Mouse (Mus musculus) lung, postnatal 10 days (tissue): Measurements from ENCODE around the gene Pprc1.

Experiments
- DNase-seq: peaks from one replicate; pipeline ENCODE4 v3.0.0; 2021

The Pprc1 gene

DNA sequence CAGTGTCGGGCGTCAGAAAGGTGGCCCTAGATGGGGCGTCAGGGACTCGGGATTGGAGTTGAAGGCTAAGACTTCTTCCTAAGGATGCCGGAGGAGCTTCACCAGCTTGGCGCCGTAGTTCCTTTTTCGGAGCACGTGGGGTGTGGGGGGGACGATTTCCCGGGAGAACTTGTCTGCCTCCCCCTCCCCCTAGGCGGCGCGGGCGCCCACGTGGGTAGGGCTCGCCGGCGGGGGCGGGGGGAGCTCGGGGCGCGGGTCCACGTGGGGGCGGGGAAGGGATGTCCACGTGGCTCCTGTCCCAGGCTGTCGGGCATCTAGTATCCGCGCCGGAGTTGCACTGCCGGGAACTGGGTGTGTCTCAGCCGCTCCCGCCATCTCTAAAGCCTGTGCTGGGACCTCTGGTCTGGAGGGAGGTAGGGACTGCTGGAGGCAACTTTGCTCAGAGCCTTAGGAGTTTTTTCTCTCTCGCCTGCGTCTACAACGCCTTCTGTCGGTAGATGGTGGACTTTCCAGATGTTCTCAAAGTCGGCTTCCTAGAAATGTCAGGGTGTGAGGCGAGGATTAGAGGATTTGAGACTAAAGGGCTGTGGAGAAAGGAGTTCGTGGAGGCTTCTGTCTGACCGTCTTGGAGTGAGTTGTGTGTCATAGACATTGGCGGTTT lies 12.4 kb downstream of the Pprc1 start:
- peak; percentile 88 for DNase-seq

DNA sequence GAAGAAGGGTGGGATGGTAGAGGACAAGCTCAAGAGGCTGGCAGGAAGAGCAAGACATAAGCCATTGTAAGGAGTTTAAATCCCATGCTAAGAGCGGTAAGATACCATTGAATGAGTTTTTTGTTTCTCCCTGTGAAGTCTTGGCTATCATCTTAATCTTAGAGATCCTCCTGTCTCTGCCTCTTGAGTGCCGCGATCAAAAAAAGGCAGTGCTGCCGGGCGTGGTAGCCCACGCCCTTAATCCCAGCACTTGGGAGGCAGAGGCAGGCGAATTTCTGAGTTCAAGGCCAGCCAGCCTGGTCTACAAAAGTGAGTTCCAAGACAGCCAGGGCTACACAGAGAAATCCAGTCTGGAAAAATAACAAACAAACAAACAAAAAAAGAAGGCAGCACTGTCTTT lies 13.8 kb downstream of the Pprc1 start:
- no peak for DNase-seq

DNA sequence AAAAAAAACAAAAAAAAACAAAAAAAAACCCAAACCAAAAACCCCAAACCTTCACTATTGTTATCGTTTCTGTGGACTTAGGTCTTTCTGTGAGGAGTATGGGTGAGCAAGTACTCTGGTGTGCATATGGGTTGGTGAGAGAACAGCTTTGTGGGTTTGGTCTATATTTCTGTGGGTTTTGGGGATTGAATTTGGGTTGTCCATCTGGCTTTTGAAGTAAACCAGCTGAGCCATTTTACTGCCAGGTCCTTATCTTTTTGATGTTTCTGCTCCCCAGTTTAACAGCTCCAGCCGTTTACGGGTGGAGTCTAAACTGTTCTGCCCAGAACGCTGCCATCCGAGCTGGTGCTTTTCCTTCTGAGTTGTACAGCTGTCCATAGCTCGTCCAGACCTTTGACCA lies 16.2 kb downstream of the Pprc1 start:
- no peak for DNase-seq

DNA sequence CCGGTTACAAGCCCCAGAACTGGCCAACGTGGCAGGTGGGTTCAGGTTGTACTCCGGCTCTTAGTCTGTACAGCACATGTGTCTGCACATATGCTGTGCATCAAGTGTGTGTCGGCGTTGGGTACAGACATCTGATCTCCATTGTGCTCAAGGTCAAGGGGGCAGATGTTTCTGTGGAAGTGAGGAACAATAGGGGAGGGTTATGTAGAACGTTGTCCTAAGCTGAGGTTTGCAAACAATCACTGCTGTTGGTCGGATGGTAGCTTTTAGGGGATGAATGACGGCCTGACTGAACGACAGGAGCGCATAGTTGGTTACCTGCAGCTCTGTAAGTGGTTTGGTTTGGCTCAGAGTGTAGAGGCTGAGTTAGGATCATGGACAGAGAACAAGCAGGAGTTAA lies 23.4 kb downstream of the Pprc1 start:
- no peak for DNase-seq

DNA sequence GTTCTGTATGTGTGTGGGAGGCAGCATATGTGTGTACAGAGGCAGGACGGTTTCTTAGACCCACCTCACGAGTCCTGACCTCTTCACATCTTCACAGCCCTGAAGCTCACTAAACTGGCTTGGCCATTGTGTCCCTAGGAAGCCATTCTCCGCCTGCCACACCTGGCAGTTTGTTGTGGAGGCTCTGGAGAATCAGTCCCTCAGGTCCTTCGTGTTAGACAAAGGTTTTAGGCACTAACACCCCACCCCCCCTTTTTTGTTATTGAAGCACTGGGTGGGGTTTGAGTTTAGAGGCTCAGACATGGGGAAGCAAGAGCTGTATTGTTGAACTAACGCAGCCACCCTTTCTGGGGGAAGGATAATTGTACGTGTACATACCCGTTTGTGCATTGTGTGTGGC lies 28.6 kb downstream of the Pprc1 start:
- DNase-seq, result no peak

DNA sequence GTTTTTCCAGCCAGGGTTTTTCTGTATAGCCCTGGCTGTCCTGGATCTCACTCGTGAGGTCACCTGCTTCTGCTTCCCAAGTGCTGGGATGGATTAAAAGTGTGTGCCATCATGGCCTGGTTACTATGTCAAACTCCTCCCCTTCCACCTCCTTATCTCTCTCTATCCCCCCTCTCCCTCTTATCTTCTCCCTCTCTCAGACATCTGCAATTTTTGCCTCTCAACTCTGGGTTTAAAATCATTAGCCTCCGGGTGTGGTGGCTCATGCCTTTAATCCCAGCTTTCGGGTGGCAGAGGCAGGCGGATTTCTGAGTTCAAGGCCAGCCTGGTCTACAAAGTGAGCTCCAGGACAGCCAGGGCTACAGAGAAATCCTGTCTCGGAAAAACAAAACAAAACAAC lies 29.6 kb downstream of the Pprc1 start:
- no peak for DNase-seq

DNA sequence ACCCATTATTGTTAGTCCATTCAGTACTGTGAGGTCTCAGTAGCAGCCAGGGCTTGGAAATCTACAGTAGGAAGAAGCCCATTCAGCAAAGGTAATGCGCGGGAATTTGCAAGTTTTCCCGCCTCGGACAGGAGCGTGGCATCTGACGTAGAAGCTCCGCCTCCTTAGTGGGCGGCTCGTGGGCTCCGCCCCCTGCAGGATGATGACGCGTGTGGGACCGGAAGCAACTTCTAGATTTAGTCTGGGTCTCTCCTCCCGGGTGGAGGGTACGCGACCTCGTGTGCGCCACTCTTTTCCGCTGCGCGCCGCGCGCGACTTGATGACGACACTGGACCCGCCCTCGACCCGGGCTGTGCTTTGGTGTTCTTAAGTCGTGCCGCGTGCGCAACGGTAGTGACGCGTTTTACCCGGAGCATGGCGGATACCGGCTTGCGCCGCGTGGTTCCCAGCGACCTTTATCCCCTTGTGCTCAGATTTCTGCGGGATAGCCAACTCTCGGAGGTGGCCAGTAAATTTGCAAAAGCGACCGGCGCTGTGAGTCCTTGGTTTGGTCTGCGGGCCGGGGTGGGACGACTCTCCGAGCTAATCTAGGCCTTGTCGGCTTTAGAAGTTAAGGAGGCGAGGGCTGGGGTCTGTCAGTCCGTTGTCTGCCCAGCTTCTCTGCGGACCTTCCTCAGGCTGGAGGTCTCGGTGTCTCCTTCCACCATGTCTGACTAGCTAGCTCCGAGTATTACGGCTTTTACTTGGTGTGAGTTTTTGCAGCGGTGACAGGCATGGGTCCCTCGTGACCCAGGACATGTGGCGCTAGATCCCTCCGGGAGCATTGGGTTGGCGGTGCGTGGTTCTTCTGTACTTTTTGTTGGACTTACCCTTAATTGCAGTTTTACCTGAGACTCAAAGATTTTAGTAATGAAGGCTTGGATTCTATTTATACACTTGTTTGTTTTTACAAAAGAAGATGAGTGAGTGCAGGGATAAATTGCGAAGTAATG lies 31.2 kb downstream of the Pprc1 start, which contains the start of gene Nolc1:
Gene Nolc1 (plus strand): TSS at position 248 of the 992 bp plus-strand sequence.
- DNase-seq, result peak; percentile 99

DNA sequence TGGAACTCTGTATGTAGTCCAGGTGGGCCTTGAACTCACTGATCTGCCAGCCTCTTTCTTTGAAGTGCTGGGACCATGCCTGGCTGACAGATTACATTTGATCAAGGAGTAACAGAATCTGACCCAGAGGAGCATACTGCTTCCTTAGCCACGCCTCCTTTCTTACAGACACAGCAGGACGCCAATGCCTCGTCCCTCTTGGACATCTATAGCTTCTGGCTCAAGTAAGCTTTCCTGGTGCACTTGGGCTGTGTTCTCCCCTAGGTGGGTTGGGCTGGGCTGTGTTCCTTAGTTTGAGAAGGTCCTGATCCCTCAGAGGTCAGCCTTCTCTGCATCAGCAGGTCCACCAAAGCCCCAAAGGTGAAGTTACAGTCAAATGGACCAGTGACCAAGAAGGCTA lies 33.8 kb downstream of the Pprc1 start:
- DNase-seq, result no peak

DNA sequence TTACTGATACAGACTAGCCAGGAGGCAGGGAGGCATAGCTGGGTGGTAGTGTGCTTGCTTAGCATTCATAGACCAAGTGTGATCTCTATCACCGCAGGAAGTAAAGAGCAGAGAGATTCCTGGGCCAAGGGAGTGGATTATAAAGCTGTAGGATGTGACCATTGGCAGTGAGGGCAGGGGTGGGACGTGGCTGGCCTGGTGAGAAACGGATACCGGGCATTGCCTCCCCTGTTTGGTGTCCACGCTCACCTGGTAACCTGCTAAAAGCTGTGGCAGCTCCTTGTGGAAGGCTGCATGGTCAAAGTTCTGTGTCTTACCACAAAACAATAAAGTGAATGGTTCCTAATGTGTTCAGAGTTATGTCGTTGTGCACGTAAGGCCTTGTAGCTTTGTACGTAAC lies 40.5 kb downstream of the Pprc1 start:
- DNase-seq, result no peak

DNA sequence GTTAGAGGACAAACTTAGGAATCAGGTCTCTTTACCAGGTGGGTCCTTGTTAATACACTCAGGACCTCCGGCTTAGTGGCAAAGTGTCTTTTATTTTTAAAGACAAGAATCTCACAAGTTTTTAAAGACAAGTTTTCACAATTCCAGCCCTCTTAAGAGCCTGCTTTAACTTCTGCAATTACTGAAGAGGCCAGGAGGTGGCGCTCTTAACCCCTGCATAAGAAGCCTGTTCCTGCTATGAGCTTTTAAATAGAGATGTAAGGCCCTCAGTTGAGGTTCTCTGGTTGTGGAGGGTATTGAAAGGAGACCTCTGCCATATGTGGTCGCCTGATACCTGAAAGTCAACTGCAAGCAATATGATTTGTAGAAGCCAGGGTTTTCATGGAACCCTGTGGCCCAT lies 41.7 kb downstream of the Pprc1 start:
- DNase-seq, result peak; percentile 53

DNA sequence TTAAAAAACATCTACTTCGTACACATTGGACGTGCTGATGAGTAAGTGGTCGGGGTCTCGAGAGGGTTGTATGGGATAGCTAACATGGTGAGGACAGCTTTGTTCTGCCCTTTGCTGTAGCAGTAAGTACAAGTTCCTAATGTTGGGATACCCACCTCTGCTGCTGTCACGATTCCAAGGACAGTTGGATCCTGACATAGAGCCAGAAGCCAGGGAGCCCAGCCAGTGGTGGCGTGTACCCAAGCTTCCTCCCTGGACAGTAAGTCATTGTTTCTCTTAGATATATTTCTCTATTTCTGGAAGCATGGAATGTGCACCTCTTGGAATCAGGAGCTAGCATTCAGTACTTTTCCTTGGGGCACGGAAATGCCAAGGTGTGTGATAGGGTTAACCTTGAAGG lies 43.2 kb downstream of the Pprc1 start:
- DNase-seq, result no peak

DNA sequence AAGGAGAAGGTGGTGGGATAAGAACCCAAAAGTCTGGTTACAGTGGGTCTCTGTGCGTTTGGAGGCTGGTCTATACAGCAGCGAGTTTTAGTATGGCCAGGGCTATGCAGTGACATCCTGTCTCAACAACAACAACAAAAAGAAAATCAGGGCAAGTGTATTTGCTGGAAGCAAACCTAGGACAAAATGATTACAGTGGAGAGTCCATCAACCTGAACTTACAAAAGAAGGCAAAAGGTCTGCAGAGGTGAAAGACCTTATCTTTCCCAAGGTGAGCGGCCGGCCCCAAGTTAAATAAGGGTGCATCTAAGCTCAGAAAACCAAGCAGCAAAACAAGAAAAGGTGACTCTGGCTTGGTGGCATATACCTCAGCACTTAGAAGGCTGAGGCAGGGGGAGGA lies 47.0 kb downstream of the Pprc1 start:
- no peak for DNase-seq

DNA sequence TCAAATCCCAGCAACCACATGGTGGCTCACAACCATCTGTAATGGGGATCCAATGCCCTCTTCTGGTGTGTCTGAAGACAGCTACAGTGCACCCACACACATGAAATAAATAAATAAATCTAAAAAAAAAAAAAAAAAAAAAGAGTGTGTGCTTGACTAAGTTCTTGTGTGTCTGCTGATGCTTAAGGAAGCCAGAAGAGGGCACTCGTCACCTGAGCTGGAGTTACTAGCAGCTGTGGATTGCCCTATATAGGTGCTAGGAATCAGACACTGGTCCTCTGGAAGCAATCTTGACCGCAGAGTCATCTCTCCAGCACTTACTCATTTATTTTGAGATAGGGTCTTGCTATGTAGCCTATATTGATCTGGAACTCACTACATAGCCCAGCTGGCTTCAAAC lies 49.5 kb downstream of the Pprc1 start:
- no peak for DNase-seq

DNA sequence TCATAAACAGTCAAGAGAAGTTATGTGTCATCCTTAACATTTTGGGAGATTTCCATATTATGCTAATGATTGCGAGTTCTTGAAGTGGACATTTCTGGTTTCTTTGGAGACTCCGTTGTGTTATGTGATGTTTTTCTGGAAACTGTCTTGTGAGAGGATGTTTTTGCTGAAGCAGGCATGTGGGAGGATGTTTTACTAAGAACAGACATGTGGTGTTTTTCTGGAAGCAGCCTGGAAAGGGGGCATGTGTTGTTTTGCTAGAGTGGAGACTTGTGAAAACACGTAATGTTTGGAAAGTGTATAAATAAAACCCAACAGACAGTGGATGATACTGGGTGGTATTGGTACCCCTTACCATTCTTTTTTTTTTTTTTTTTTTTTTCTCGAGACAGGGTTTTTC lies 50.6 kb downstream of the Pprc1 start:
- DNase-seq, result no peak

DNA sequence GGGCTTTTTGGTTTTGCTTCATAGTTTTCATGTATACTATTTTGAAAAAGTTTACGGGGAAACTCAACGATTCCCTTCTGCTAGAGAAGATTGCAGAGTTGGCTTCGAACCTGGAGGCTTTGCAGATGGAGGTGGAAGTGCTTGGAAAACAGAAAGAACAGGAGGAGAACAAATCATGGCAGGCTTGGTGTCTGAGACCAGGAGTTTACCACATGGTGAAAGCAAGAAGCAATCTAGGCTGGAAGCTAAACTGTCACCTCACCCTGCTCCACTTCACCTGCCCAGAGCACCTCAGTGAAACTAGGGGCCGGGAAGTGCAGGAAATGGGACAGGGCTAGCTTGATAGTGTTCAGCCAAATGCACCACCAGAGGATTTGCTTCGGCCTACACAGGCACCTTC lies 51.7 kb downstream of the Pprc1 start:
- DNase-seq, result no peak

DNA sequence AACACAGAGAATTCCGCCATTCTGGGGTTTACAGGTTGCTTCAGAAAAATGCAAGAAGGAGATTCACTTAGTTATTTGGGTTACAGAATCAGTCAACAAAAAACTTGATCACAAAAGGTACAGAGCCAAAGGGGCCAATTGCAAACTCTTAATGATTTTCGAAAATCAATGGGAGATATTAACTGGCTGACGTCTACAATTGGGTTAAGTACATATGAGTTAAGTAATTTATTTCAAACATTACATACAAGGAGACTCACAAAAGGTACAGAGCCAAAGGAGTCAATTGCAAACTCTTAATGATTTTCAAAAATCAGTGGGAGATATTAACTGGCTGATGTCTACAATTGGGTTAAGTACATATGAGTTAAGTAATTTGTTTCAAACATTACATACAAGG lies 54.9 kb downstream of the Pprc1 start:
- no peak for DNase-seq

DNA sequence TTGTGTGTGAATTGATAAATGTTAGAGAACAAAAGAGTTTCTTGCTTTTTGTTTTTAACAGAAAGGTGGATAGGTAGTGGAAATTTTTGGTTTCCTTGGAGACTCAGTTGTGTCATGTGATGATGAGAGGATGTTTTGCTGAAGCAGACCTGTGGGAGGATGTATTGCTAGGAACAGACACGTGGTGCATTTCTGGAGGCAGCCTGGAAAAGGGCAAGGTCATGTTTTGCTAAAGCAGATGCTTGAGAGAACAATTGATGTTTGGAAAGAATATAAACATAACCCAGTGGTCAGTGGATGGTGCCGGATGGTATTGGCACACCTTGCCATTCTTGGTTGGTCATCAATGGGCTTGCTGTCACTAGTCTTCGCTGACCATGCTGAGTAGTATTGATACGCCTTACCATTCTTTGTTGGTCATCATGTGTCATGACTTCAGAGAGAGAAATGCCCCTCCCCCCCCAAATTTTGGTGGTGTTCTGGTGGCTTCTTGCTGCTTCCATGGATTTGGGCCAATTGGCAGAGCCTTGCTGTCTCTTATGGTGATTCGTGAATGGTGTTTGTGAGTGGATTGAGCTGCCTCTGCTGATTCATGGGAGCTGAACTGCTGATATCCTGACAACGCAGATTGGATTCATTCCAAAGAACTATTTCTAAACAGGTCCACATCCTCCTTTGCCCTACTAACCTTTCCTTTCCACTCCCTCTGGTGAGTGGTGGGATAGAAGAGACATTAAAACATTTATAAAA lies 58.9 kb downstream of the Pprc1 start:
- DNase-seq, result peak; percentile 42

DNA sequence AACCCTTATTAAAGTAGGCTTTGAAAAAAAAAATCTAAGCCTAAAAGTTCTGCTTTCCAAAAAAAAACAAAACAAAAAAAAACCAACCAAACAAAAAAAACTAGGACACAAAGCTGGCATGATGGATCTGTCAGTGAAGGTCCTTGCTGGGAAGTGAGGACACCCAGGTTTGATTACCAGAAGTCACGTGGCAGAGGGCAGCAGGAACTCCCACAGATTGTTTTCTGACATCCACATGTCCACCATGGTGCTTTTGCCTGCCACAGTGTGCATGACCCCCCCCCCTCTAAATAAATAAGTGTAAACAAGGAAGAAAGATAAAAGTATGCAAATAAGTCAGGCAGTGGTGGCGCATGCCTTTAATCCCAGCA lies 59.5 kb downstream of the Pprc1 start:
- DNase-seq, result no peak

DNA sequence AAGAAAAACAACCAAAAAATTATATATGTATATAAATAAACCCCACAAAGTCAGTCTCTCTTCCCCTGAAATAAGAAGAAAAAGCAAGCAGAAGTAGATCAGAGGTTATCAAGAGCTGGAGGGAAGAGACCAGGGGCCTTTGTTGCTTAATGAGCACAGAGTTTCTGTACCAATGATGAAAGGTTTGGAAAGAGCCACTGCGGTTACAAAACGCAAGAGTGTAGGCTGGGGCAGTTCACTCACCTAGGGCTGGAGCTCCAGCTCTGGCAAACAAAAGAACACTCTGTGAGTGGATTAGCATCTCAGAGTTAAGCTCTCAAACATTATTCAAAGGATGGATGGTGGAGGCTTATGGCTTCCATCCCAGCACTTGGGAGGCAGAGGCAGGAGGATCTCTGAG lies 65.5 kb downstream of the Pprc1 start:
- DNase-seq, result no peak

DNA sequence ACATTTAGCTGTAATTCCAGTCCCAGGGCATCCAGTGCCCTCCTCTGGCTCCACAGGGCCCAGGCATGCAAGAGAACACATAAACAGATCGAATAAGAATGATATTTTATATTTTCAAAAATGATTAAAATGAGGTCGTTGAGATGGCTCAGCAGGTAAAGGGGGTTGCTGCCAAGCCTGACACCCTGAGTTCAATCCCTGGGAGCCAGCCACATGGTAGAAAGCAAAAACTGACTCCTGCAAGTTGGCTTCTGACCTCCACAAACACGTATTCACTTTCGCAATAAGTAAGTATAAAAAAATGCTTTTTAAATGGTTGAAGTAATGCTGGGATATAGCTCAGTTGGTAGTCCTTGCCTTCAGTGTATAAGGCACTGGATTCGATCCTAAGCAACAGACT lies 66.1 kb downstream of the Pprc1 start:
- no peak for DNase-seq

DNA sequence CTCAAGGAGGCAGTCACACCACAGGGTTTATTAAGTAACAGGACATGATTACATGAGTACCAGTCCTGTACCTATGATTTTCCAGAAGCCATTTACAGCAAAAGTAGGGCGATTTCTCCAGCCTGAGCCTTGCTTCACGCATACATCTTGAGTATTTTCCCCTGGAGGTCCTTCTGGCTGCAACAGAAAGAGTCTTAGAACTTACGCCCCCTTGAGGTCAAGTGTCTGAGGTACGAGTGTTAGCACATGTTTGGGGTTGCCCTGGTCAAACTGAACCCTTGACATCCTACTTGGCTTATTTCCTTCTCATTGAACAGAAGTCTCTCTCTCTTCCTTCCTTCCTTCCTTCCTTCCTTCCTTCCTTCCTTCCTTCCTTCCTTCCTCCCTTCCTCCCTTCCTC lies 69.9 kb downstream of the Pprc1 start:
- no peak for DNase-seq

DNA sequence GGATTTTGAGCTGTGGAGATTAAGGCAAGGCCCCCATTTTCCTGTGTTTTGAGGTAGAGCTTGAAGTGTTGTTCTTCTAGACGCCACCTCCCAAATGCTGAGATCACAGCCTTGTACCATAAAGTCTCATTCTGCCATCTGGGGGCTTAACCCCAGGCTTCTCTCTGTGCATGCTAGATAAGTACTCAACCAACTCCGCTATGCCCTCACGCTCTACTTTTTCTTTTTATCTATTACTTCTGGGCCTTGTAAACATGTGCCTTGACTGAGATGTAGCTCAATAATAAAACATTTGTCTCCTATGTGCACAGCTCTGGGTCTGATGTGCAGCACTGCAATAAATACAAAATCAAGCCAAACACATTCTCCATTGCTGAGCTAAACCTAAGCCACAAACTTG lies 74.8 kb downstream of the Pprc1 start:
- no peak for DNase-seq

DNA sequence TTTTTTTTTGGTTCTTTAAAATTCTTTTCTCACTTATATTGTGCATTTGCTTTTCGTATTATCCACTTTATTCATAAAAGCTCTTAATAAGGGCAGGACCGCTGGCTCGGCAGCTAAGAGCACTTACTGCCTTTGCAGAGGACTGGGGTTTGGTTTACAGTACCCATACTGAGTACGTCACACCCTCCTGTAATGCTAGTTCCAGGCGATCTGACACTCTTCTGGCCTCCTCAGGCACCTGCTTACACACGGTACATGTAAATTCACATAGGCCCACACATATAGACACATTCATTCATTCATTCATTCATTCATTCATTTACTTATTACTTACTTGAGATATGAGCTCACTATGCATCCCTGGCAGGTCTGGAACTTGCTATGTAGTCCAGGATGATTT lies 76.2 kb downstream of the Pprc1 start:
- DNase-seq, result no peak
